Mouse (Mus musculus) induced T-regulatory cell, adult 2 months (primary cell): ENCODE measurements around the gene Ect2.
A peak's percentile ranks its signal among the peaks of the same experiment; 100 is the strongest.

ENCODE experiments used
- DNase-seq: peaks from one replicate; pipeline ENCODE4 v3.0.0-alpha.2; 2012; ENCODE audit warnings: low read depth

Ect2 gene

DNA sequence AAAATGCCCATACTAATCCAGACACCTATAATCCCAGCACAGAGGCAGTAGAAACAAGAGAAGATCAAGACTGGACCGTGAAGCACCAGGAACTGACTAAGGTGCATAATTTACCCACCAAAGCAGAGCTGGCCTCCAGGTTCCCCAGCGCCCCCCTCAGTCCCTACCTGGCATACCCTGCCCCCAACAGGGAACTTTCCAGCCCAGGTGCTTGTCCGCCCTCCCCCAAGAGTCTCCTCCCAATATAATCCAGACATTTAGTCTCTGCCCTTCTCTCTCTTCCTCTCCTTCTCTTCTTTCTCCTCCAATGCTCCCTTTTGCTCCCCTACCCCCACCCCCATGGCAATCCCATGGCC is 2.9 kb upstream of the Ect2 start:
- DNase-seq, result no peak

DNA sequence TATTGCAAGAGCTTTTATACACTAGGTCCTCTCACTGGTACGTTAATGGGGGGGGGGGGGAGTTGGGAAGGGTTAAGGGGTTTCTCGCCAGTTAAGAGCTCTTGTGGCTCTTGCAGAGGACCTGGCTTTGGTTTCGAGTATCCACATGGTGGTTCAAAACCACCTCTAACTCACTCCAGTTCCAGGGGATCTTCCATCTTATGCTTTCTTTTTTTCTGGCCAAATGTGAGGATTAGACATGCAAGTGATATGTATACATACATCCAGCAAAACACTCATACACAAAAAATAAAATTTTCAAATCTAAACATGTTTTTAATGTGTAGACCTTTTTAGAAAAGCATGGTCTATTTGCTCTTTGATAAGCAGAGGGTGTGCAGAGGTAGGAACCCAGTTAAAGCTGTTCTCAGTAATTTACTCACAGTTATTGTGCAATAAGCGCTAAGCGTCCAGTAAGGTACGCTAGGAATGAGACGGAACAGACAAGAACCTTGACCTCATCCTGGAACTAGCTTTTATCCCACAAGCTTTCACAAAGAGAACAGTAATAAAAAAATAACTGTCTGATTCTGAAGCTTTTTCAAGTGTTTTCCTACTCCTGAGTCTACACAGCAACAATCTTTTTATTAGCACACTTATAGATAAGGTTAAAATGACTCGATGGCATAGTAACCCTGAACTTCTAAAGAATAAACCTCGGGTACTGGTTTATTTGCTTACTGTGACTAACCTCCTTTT is 2.3 kb upstream of the Ect2 start:
- DNase-seq, result no peak

DNA sequence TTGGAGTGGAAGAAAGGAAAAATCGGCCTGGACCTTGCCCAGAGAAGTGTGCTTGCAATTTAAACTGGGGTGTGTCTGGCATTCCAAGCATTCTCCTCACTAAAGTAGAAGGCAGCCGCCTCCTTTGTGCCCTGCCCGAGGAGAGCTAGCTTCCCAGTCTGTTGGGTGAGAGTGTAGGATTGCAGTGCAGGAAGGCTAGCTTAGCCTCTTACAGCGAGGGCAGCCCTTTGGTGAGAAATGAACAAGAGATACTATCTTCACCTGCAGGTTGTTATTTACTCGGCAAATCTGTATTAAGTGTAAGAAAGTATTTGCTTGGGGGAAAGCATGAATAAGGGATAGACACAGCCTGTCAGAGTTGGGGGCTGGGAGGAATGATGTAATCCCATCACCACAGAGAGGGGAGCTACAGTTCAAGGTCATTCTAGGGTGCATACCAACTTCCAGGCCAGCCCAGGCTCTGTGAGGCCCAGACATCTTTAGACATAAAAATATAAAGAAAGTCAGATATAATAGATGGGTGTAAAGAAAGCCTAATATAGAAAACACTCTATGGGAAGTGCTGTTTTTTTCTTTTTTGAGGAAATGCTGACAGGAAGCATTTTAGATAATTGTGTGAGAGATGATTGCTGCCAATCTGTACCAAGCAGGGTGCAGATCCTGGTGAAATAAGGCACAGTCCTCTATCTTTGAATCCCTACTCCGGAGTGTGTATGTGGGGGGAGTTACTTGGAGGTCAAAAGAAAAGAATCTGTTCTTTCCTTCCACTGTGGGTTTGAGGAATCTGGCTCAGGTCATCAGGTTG is 1.6 kb upstream of the Ect2 start:
- DNase-seq, result no peak

DNA sequence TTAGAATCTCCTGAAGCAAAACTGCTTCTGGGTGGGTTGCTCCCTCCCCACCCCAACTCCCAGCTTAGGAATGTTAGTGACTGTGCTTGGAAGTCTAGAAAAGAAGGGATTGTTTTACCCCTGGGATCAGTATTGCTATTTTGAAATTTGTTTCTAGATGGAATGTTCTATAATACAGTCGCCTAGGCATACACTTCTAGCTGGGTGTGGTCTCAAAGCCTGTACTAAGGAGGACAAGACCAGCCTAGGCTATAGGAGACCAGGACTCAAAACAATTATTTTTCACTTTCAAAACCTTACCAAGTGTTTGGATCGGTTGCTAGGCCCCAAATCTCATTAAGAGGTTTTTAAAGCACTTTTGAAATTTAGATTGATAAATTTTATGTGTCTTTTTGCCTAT is 602 bp upstream of the Ect2 start:
- no peak for DNase-seq

DNA sequence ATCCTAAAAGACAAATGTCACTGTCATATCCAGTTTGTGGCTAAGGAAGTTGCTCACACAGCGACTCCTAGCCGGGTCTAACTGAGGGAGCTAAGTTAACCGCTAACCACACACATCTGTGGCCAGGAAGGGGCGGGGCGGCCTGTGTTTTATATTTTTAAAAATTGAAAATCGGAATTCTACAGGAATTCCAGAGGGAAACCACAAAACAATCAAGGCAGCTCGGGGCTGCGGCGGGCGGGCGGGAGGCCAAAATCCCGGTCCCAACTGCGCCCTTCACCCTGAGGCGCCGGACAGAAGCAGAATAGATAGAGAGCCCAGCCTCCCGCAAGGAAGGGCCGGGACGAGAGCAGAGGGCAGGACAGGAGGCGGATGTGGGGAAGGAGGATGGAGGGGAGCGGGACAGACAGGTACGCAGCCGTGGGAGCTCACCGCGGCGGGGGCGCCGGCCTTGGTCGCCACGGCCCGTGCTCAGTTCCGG is 447 bp downstream of the Ect2 start:
- DNase-seq, result peak; percentile 76

DNA sequence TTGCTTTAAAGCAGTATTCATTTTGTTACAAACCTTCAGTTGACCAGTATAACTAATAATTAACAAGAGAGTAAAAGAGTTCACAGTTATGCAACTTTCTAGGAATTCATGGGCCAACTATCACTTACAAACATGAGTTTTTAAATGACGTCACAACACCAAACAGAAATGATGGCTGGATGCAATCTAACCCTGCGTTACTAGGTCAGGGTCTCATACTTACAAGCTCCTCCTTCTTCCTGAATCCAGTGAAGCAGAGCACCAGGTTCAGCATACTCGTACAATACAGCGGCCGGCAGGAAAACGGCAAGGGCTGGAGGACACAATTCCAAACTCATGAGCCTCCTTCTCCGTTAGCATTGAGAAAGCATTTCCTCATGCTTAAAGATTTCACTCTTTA is 7.9 kb downstream of the Ect2 start:
- DNase-seq, result no peak

DNA sequence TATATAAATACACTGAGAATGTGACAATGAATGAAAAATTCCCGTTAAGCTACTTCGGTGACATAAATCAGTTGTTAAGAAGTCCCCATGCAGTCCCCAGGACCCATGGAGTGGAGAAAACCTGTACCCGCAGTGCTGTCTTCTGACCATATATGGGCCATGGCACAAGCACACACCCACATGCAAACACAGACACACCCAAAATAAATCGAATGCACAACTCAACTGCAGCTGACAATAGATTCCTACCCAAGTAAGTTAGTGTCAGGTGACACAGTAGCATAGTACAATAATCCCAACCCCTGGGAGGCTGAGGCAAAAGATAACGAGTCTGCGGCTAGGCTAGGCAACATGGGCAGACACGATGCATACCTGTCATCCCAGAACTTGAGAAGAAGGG is 10.1 kb downstream of the Ect2 start:
- no peak for DNase-seq

DNA sequence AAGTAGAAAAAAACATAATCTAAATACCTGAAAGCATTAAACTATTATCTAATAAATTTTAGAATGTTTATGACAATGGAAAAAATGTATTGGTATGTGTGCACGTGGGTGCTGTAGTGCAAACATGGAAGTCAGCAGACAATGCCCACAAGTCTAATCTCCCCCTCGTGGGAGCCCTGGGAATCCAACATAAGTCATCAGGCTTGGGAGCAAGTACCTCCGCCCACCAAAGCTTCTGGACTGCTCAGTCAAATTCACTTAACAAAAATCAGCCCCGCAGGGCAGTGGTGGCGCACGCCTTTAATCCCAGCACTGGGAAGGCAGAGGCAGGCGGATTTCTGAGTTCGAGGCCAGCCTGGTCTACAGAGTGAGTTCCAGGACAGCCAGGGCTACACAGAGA is 13.6 kb downstream of the Ect2 start:
- no peak for DNase-seq

DNA sequence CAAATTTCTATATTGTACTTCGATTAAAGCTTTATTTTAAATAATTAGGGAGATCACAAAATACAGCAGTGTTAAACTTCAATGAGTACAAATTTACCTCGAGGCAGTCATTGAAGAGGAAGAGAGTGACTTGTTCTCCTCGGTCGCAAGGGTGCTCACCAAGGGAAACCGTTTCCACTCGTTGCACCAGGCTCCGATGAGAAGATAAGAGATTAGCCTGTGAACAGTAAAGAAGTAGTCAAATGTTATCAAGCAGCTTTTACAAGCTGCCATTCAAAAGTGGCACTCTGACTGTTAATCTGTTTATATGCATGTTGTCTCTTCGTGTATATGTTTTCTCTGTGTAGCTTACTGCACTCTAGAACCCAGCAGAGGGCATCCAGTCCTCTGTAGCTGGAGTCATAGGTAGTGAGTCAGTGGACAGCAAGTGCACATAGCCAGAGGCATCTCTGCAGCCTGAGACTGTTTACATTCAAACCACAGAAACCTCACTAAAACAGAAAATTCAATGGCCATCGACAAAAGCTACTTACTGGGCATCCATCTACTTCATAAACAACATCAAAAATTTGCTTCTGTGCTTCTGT is 31.7 kb downstream of the Ect2 start:
- DNase-seq, result no peak

DNA sequence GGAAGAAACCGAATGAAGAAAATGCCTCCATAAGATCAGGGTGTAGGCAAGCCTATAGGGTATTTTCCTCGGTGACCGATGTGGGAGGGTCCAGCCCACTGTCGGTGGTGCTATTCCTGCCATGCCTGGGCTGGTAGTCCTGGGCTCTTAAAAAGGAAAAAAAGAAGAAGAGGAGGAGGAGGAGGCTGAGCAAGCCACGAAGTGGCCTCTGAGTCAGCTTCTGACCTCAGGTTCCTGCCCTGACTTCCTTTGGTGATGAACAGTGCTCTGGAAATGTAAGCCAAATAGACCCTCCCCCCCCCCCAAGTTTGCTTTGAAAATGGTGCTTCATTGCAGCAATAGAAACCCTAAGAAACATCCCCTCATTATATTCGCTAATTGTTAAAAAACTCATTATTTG is 32.7 kb downstream of the Ect2 start:
- DNase-seq, result no peak

DNA sequence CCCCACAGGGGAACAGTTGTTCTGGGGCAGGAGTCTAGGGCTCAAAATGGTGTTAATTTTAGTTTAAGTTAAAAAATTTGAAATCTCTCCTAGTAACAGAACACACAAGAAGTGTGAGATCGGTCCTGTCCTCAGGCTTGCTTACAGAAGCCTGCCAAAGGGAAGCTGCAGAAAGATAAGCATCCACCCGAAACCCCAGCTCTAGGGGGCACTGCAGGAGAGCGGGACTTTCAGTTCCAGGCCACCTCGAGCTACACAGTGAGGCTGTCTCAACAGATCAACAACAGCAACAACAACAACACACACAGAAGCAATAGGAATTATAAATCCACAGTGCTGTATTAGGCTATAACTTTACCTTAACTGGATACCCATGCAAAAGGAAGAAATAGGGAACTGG is 35.5 kb downstream of the Ect2 start:
- DNase-seq, result no peak

DNA sequence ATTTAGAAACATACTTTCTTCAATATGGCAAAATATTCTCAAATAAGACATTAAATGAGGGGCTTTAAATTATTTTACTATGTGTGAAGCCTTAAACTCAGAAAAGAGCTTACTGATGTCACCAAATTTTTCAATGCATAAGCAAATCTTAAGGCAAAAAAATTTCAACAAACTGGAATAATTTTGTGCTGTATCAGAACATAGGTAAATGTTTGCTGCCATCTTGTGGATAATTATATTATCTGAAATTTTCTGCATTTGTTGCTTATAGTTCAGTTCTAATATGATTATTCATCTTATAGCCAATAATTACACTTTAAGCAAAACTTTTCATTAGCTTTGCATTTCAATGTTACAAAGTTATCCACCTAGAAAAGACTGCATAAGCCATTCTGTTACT is 42.8 kb downstream of the Ect2 start:
- peak; percentile 19 for DNase-seq

DNA sequence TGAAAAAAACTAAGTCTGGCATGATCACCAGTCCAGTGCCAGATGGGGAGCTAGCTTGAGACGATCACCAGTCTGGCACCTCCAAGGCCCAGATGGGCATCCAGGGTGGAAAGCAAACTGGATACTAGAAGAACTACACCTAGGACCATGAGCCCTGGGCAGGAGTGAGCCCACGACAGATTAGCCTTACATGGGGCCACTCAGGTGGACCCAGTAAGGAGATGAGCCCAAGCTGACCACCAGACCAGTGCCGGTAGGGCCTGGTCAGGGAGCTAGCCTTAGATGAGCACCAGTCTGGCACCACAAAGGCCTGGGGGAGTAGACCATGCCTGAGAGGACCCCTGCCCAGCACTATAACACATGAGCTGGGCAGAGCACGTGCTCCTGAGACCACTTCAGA is 44.6 kb downstream of the Ect2 start:
- DNase-seq, result no peak

DNA sequence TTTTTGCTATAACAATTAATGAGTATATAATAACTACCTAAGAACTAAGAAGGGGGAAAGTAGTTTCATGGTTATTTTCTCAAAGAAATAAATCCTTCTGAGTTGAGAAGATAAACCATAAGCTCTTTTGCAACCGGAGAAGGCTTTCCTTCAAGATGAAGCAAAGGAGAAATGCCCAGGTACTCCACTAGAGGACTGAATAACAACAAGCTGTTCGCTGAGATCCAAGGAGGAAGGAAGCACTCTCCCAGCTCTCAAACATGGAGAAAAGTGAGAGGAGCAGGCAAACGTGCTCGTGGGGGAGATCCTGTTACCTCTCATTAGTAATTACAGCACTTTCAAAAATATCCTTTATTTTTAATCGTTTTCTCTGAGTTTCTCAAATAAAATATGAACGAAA is 46.5 kb downstream of the Ect2 start:
- no peak for DNase-seq

DNA sequence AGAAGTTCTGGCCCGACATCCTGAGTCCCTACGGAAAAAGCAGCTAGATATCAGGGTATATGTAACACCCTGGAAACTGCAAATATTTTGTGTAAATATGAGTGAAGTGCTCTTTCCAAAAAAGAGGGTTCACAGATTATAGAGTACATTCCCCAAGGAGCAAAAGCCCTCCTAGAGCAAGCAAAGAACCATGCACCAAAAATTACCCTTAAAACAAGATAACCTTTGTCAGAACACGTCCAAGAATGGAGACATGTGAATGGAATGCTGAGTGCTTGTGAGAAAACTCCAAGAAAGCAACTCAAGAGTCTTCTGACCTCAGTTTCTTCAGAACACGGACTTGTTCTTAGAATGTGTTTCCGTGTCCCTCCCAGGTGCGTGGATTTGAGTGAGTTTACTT is 50.7 kb downstream of the Ect2 start:
- DNase-seq, result no peak

DNA sequence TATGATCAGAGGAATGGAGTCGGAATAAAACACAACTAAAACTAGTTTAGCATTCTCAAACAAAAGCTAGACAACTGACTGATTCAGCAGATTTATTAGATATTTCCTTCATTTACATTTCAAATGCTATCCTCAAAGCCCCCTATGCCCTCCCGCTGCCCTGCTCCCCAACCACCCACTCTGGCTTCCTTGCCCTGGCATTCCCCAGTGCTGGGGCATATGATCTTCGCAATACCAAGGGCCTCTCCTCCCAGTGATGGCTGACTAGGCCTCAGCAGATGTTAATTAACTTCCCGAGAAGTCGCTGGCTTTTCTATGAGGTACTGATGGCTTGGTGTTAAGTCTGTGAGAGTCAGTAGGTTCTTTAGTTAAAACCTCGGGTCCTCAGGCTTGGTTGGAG is 55.0 kb downstream of the Ect2 start:
- DNase-seq, result no peak

DNA sequence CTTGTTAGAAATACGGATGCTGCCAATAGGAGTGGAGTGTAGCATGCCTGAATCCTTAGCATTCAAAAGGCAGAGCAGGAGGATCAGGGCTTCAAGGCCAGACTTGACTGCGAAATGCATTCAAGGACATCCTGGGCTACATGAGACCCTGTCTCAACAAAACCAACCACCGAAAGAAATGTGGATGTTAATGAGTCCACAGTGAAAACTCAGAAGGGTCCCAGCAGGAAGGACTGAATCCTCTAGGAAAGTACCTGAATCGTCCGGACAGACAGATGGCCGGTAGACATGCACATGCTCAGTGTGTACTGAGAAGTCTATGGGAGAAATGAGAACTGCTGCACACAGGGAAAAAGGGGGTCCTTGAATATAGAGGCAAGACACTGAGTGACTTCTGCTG is 67.5 kb downstream of the Ect2 start:
- DNase-seq, result no peak

DNA sequence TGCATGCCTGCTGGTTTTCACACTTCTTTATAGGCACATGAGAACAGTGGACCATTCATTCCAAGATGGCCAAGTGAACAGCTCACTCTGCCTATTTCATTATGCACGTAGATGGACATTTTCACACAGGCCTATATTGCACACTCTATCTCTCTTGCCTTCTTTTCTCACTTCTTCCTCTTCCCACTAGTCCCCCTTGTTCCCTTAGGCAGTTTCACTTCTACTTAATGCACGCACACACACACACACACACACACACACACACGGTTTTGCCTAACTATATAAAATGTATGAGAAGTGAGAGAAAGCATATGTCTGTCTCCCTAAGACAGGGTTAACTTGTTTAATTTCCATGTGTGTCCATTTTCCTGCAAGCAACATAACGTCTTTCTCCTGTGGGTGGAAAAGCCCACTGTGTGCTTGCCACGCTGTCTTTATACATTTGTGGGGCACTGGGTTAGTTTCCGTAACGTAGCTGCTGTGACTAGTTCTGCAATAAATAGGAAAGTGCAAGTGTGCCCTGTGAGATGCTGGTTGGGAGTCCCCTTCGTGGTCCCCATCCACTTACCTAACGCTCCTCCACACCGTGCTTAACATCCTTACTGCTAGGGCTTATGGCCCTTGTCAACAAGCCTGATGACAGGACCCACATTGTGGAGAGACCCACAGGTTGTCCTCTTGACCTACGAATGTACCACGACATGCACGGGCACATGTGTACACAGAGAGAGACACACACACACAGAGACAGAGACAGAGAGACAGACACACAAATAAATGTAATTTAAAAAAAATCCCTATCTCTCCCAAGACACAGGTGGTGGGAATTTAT is 72.2 kb downstream of the Ect2 start:
- no peak for DNase-seq

DNA sequence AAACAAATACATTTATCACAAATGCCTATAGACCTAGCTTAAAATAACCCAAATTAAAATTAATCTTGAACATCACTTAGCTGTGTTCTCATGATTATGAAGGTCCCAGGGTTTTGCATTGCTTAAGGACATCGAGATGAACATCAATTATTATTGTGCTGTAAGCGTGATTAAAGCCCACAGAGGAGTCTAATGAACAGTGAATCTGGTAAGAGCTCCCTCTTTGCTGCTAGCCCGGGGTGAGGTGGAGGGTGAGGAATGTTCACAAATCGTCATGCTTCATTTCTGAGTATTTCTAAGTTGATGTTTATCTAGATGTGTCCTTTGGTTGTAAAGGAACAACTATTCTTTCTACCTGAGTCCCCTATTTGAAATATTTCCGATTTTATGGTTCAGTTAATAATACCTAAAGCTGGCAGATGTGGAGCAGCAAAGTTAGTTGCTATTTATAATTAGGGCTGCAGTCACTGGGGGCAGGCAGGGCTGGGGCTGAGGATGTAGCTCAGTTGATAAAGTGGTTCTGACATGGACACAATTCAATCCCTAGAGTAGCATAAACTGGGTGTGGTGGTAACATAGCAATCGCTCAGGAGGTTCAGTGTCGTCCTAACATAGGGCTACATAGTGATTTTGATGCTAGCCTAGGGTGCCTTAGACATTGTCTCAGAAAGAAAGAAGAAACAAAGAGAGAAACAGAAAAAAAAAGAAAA is 73.5 kb downstream of the Ect2 start:
- DNase-seq, result no peak

DNA sequence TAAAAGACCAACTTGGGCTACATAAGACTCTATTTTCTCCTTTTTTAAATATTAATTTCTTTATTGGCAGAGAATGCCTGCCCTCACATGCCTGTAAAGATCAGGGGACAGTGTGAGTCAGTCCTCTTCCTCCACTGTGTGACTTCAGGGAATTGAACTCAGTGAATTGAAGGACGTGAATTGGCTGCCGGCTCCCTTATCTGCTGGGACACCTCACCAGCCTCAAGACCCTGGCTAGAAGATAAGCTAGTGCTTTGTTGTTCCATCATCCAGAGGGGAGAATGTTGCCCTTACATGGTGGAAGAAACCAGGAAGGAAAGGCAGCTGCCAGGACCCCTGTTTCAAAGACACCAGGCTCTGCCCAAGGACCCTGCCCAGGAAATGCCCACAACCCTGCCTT is 79.8 kb downstream of the Ect2 start:
- no peak for DNase-seq

DNA sequence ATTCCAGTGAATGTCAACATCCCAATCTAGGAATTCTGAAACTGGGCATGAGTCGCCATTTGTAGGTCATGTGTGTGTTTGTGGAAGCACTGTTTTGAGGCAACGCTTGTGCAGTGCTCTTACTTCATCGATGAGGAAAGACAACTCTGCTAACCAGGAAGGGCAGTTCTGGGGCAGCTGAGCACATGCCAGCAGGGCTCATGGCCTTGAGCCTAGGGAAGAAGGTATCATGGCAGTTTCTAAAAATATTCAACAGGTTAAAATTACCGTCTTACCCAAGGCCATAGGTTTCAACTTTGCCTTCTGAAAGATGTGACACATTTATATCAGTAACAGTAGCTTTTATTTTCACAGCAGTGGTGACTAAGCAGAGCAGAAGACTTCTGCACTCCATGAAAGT is 82.0 kb downstream of the Ect2 start:
- no peak for DNase-seq

DNA sequence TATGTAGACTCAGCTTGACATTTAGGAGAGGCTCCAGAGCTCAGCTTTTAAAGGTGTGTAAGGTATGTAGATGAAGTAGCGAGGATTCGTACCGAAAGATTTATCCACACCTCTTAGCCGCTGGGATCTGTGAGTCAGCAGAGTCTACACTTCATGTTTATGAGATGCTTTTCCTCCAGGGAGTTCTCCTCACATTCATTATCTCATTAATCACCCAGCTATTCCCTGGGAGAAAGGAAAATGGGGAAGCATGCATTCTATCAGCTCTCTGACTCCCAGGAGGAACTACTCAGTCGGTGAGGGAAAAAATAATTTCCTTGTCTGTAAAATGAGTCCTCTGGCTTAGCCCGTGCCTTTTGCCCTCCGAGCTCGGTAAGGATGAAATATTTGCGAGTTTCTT is 83.3 kb downstream of the Ect2 start:
- DNase-seq, result no peak
